ENCODE assay signal across 15 mouse cellular contexts in the genomic region with DNA sequence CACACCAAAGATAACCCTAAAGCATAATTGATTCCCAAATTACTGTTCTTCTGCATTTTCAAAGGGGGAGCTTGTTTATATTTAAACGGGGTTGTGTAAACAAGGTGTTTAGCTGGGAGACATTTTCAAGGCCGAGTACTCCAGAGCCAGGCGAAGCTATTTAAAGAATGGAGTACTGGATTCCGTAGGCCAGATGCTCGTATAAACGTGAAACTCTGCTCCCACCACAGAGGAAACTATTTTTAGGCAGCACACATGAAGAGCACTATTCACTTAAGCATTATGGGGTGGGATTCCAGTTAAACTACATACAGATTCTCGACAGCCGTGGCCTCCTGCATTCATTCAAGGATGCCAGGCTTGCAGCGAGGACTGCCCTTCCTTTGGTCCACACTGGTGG. TPM values are rescaled to one million over a fixed set of nuclear protein-coding genes. Genes with fewer than 3 reads are reported as not detected.
DNase-seq lines count a peak whose midpoint lies in the region; ATAC-seq and TF ChIP-seq lines count a peak whose summit lies in the region.
"Had no signal": no experiment of that assay in that cellular context is flagged by ENCODE, and none has a peak within 500 bp of the region (broad histone marks: within the 10 kb centered on the region; RNA-seq: fewer than 3 reads in every experiment).

No protein-coding gene starts in this region.

- H3K4me3 ChIP-seq in forebrain, postnatal 0 days (ENCODE audit: low read depth, low read length) = no peak overlapping the region
- H3K4me3 ChIP-seq in forebrain, embryonic 14.5 days (ENCODE audit: low read depth, low read length) = no peak overlapping the region
- H3K4me3 ChIP-seq in heart, postnatal 0 days (ENCODE audit: low read depth, low read length) = no peak overlapping the region
- H3K4me3 ChIP-seq in liver, embryonic 15.5 days (replicated peaks) = no peak overlapping the region
- H3K4me3 ChIP-seq in liver, embryonic 11.5 days (ENCODE audit: low read depth, low read length) = no peak overlapping the region
- H3K4me3 ChIP-seq: forebrain, embryonic 12.5 days; layer of hippocampus, adult 2 months had no signal

- no peaks in the 10 kb centered on the region for H3K4me1 ChIP-seq in forebrain, postnatal 0 days (ENCODE audit: insufficient read depth)
- no peaks in the 10 kb centered on the region for H3K4me1 ChIP-seq in forebrain, embryonic 14.5 days (ENCODE audit: control insufficient read depth, insufficient read depth, low read length)
- peaks cover 21% of the 10 kb centered on the region for H3K4me1 ChIP-seq in heart, postnatal 0 days (ENCODE audit: control insufficient read depth, insufficient read depth)
- peaks cover 8% of the 10 kb centered on the region; the same call in 1 of the 2 replicates for H3K4me1 ChIP-seq in liver, embryonic 15.5 days (replicated peaks)
- no peaks in the 10 kb centered on the region for H3K4me1 ChIP-seq in liver, embryonic 11.5 days (replicated peaks; ENCODE audit: control insufficient read depth, insufficient read depth, low read length)
- H3K4me1 ChIP-seq: forebrain, embryonic 12.5 days had no signal

- 0 out of 2 replicates have a peak, but pooled peaks cover 10% of the 10 kb centered on the region for H3K9me3 ChIP-seq in forebrain, postnatal 0 days (ENCODE audit: low read length)
- peaks cover 3% of the 10 kb centered on the region for H3K9me3 ChIP-seq in forebrain, embryonic 14.5 days (replicated peaks; ENCODE audit: control insufficient read depth, low read length)
- H3K9me3 ChIP-seq in heart, postnatal 0 days (replicated peaks; ENCODE audit: control insufficient read depth, low read length) = peaks cover 7% of the 10 kb centered on the region; the same call in 1 of the 2 replicates
- no peaks in the 10 kb centered on the region for H3K9me3 ChIP-seq in liver, embryonic 15.5 days (replicated peaks)
- H3K9me3 ChIP-seq in liver, embryonic 11.5 days (ENCODE audit: control insufficient read depth, low read length) = peaks cover 9% of the 10 kb centered on the region

- no peak for TF ChIP-seq CTCF in forebrain, postnatal 0 days (IDR thresholded peaks at IDR 0.05; ENCODE audit: low read depth)
- TF ChIP-seq CTCF in heart, postnatal 0 days (IDR thresholded peaks at IDR 0.05; ENCODE audit: low read depth) = no peak

- no peaks in the 10 kb centered on the region for H3K36me3 ChIP-seq in forebrain, postnatal 0 days (ENCODE audit: insufficient read depth)
- H3K36me3 ChIP-seq in forebrain, embryonic 14.5 days (ENCODE audit: control insufficient read depth, insufficient read depth, low read length) = no peaks in the 10 kb centered on the region
- peaks cover 13% of the 10 kb centered on the region; the same call in 1 of the 2 replicates for H3K36me3 ChIP-seq in heart, postnatal 0 days (replicated peaks; ENCODE audit: control insufficient read depth, insufficient read depth, low read length)
- H3K36me3 ChIP-seq in liver, embryonic 15.5 days (replicated peaks) = peaks cover 9% of the 10 kb centered on the region; the same call in 1 of the 2 replicates
- peaks cover 8% of the 10 kb centered on the region; the same call in 1 of the 2 replicates for H3K36me3 ChIP-seq in liver, embryonic 11.5 days (ENCODE audit: control insufficient read depth, insufficient read depth, low read length)

- no peak for TF ChIP-seq EP300 in heart, postnatal 0 days (IDR thresholded peaks at IDR 0.05; ENCODE audit: low read depth)

- no peak overlapping the region for H3K4me2 ChIP-seq in forebrain, postnatal 0 days (ENCODE audit: low read depth)
- H3K4me2 ChIP-seq in forebrain, embryonic 14.5 days (ENCODE audit: low read length) = no peak overlapping the region
- H3K4me2 ChIP-seq in heart, postnatal 0 days (ENCODE audit: low read depth, low read length) = peak overlapping the region; percentile 28
- H3K4me2 ChIP-seq in liver, embryonic 15.5 days = no peak overlapping the region
- no peak overlapping the region for H3K4me2 ChIP-seq in liver, embryonic 11.5 days
- H3K4me2 ChIP-seq: forebrain, embryonic 12.5 days had no signal

- peak overlapping the region; percentile 35; the same call in 1 of the 2 replicates for H3K27ac ChIP-seq in forebrain, postnatal 0 days (ENCODE audit: low read depth, low read length)
- no peak overlapping the region for H3K27ac ChIP-seq in forebrain, embryonic 14.5 days (ENCODE audit: low read depth, low read length)
- H3K27ac ChIP-seq in heart, postnatal 0 days (ENCODE audit: low read depth) = peak overlapping the region; percentile 86
- H3K27ac ChIP-seq in liver, embryonic 15.5 days (replicated peaks) = peak overlapping the region; percentile 53
- H3K27ac ChIP-seq in liver, embryonic 11.5 days (ENCODE audit: low read depth, low read length) = no peak overlapping the region
- H3K27ac ChIP-seq: forebrain, embryonic 12.5 days; layer of hippocampus, adult 2 months had no signal

- H3K9ac ChIP-seq in forebrain, postnatal 0 days = no peak overlapping the region
- no peak overlapping the region for H3K9ac ChIP-seq in forebrain, embryonic 14.5 days (ENCODE audit: low read length)
- H3K9ac ChIP-seq in heart, postnatal 0 days (replicated peaks; ENCODE audit: low read depth, low read length) = no peak overlapping the region
- no peak overlapping the region for H3K9ac ChIP-seq in liver, embryonic 15.5 days
- H3K9ac ChIP-seq in liver, embryonic 11.5 days (ENCODE audit: low read depth, low read length) = no peak overlapping the region
- H3K9ac ChIP-seq: forebrain, embryonic 12.5 days had no signal

- ATAC-seq in forebrain, postnatal 0 days = no peak
- ATAC-seq in forebrain, embryonic 14.5 days = no peak
- ATAC-seq in heart, postnatal 0 days (ENCODE audit: insufficient read depth, low read depth) = peak; percentile 74
- no peak for ATAC-seq in liver, embryonic 15.5 days (ENCODE audit: insufficient read depth)
- ATAC-seq in liver, embryonic 11.5 days (replicated peaks; ENCODE audit: low FRiP score) = no peak
- ATAC-seq: hindbrain, embryonic 16.5 days had no signal

- DNase-seq in forebrain, postnatal 0 days = no peak
- DNase-seq in forebrain, embryonic 14.5 days (ENCODE audit: low spot score) = no peak
- peak; percentile 51 for DNase-seq in heart, postnatal 0 days (ENCODE audit: low spot score)
- DNase-seq in heart, postnatal 14 days = no peak
- DNase-seq in liver, embryonic 11.5 days (ENCODE audit: low spot score) = no peak
- DNase-seq in telencephalon, adult 2 months (ENCODE audit: low read depth, low spot score) = peak; percentile 19
- no peak for DNase-seq in ovary, postnatal 36 days (ENCODE audit: low spot score)
- DNase-seq: cerebellum, postnatal 10 days; gastrocnemius, postnatal 25 days; lung, postnatal 4 days; midbrain, embryonic 14.5 days had no signal

- H3K27me3 ChIP-seq in forebrain, postnatal 0 days (ENCODE audit: insufficient read depth, low read length) = no peaks in the 10 kb centered on the region
- no peaks in the 10 kb centered on the region for H3K27me3 ChIP-seq in forebrain, embryonic 14.5 days (replicated peaks; ENCODE audit: control insufficient read depth, insufficient read depth, low read length)
- H3K27me3 ChIP-seq in heart, postnatal 0 days (ENCODE audit: control insufficient read depth, insufficient read depth, low read length) = no peaks in the 10 kb centered on the region
- H3K27me3 ChIP-seq in liver, embryonic 15.5 days = no peaks in the 10 kb centered on the region
- H3K27me3 ChIP-seq in liver, embryonic 11.5 days (replicated peaks; ENCODE audit: control insufficient read depth, insufficient read depth, low read length) = no peaks in the 10 kb centered on the region
- H3K27me3 ChIP-seq: forebrain, embryonic 12.5 days had no signal

- intact Hi-C loops in heart, postnatal 14 days (cut with DNase I) = no loop called here

- WGBS in forebrain, postnatal 0 days = 74% methylated on average over 9 of the region's 9 CpGs
- 88% methylated on average over 9 of the region's 9 CpGs for WGBS in forebrain, embryonic 14.5 days
- WGBS in heart, postnatal 0 days = 35% methylated on average over 9 of the region's 9 CpGs
- WGBS in liver, embryonic 15.5 days (ENCODE audit: insufficient replicate concordance) = 60% methylated on average over 9 of the region's 9 CpGs
- WGBS in liver, embryonic 11.5 days = 66% methylated on average over 9 of the region's 9 CpGs

RNA-seq across cellular contexts. Expression of gene Arid5b, which starts 59.2 kb away (rescaled TPM):
- 13.7 and 14.3 TPM in 2 replicates for total RNA-seq in forebrain, postnatal 0 days (2014; rRNA removed)
- 8.6 and 14.5 TPM in 2 replicates for polyA plus RNA-seq in forebrain, postnatal 0 days (2015; fragmentation: Nextera tagmentation; extraction: Ambion mirVana)
- 10.6 and 13.0 TPM in 2 replicates for polyA plus RNA-seq in forebrain, embryonic 14.5 days (2014; fragmentation: Nextera tagmentation; extraction: Ambion mirVana)
- 14.5 and 24.2 TPM in 2 replicates for total RNA-seq in heart, postnatal 0 days (2014; rRNA removed; ENCODE audit: low replicate concordance)
- 11.4 and 16.7 TPM in 2 replicates for polyA plus RNA-seq in heart, postnatal 0 days (2015; fragmentation: Nextera tagmentation; extraction: Ambion mirVana)
- total RNA-seq in heart, postnatal 14 days (2021) = 10 to 100 TPM; 25.6 to 26.0 TPM
- polyA plus RNA-seq in liver, embryonic 15.5 days (2015; fragmentation: Nextera tagmentation; extraction: Ambion mirVana) = 5.8 and 7.3 TPM in 2 replicates
- polyA plus RNA-seq in liver, embryonic 11.5 days (2014; fragmentation: Nextera tagmentation; extraction: Ambion mirVana) = 11.9 and 15.3 TPM in 2 replicates

Comparison
In these comparisons a context has a peak if more than half of its experiments do, and no peak if none do; other contexts are left out.
1. DNase-seq: peak in heart, postnatal 0 days (single experiment) and telencephalon, adult 2 months (single experiment); none in forebrain, postnatal 0 days (single experiment), forebrain, embryonic 14.5 days (single experiment), heart, postnatal 14 days (0 of 2), liver, embryonic 11.5 days (single experiment) and ovary, postnatal 36 days (single experiment).
2. H3K27ac ChIP-seq: peak in forebrain, postnatal 0 days (single experiment), heart, postnatal 0 days (single experiment) and liver, embryonic 15.5 days (single experiment); none in forebrain, embryonic 14.5 days (single experiment) and liver, embryonic 11.5 days (single experiment).